9 mouse cellular contexts compared by ENCODE assay signal in genomic region chr5:113114264-113115225, GRCm38 (mm10). TPM values are rescaled to one million over a fixed set of nuclear protein-coding genes. Genes with fewer than 3 reads are reported as not detected.
DNase-seq lines count a peak whose midpoint lies in the region; ATAC-seq and TF ChIP-seq lines count a peak whose summit lies in the region.
"Had no signal": no experiment of that assay in that cellular context is flagged by ENCODE, and none has a peak within 500 bp of the region (broad histone marks: within the 10 kb centered on the region; RNA-seq: fewer than 3 reads in every experiment).

No protein-coding gene starts in this region.

- H3K4me1 ChIP-seq in CH12.LX (ENCODE audit: control insufficient read depth in 1 of 2, insufficient read depth in 2 of 2): peaks cover 17 to 86% of the 10 kb centered on the region in 2 experiments
- peaks cover 86% of the 10 kb centered on the region for H3K4me1 ChIP-seq in heart, embryonic 10.5 days
- H3K4me1 ChIP-seq in liver, embryonic 13.5 days (replicated peaks): peaks cover 70% of the 10 kb centered on the region
- peaks cover 2% of the 10 kb centered on the region; the same call in 1 of the 2 replicates for H3K4me1 ChIP-seq in hindbrain, embryonic 11.5 days (replicated peaks; ENCODE audit: control insufficient read depth, insufficient read depth, low read length)

- TF ChIP-seq EP300 in CH12.LX (IDR thresholded peaks at IDR 0.05; ENCODE audit: low read length): peak; percentile 81

- no peak overlapping the region for H3K9ac ChIP-seq in CH12.LX (ENCODE audit: insufficient read depth, low read depth)
- H3K9ac ChIP-seq in liver, embryonic 13.5 days: peak overlapping the region; percentile 39; the same call in 1 of the 2 replicates
- H3K9ac ChIP-seq in hindbrain, embryonic 11.5 days (ENCODE audit: low read depth, low read length): no peak overlapping the region

- H3K79me2 ChIP-seq in CH12.LX (replicated peaks; ENCODE audit: control insufficient read depth, extremely low read depth, insufficient read depth, poor library complexity, severe bottlenecking): no peaks in the 10 kb centered on the region

- peaks cover 0 to 2% of the 10 kb centered on the region in 2 experiments for H3K36me3 ChIP-seq in CH12.LX (replicated peaks in 1 of 2; ENCODE audit: control insufficient read depth in 1 of 2, insufficient read depth in 1 of 2, low read length in 1 of 2)
- no peaks in the 10 kb centered on the region for H3K36me3 ChIP-seq in heart, embryonic 10.5 days
- H3K36me3 ChIP-seq in liver, embryonic 13.5 days: no peaks in the 10 kb centered on the region
- H3K36me3 ChIP-seq in hindbrain, embryonic 11.5 days (ENCODE audit: control insufficient read depth, insufficient read depth, low read length): no peaks in the 10 kb centered on the region

- WGBS in heart, embryonic 10.5 days: 24% methylated on average over 20 of the region's 20 CpGs
- WGBS in liver, embryonic 13.5 days (ENCODE audit: insufficient replicate concordance): 9% methylated on average over 20 of the region's 20 CpGs
- WGBS in hindbrain, embryonic 11.5 days: 56% methylated on average over 20 of the region's 20 CpGs

- DNase-seq in heart, adult 18-20 months: peak; percentile 51 to 60
- no peak for DNase-seq in heart, postnatal 25 days (ENCODE audit: low spot score)
- peak; percentile 88 for DNase-seq in CH12.LX (ENCODE audit: extremely low read depth)
- DNase-seq in heart, embryonic 10.5 days (ENCODE audit: low spot score): peak; percentile 87
- DNase-seq in liver, embryonic 13.5 days: peak; percentile 52
- no peak for DNase-seq in retina, embryonic 14.5 days (ENCODE audit: low spot score)
- no peak for DNase-seq in adrenal gland, postnatal 4 days (ENCODE audit: low spot score in 2 of 2)
- no peak for DNase-seq in hindbrain, embryonic 11.5 days (ENCODE audit: low spot score)

- no peaks in the 10 kb centered on the region for H3K9me3 ChIP-seq in CH12.LX (replicated peaks; ENCODE audit: low read length)
- no peaks in the 10 kb centered on the region for H3K9me3 ChIP-seq in heart, embryonic 10.5 days
- H3K9me3 ChIP-seq in liver, embryonic 13.5 days (replicated peaks): no peaks in the 10 kb centered on the region
- no peaks in the 10 kb centered on the region for H3K9me3 ChIP-seq in hindbrain, embryonic 11.5 days (ENCODE audit: control insufficient read depth, low read length)

- no peak for TF ChIP-seq RAD21 in CH12.LX (IDR thresholded peaks at IDR 0.05; ENCODE audit: low read depth, low read length)

- H3K4me2 ChIP-seq in CH12.LX (ENCODE audit: insufficient read depth, low read depth, poor library complexity, severe bottlenecking): no peak overlapping the region
- peak overlapping the region; percentile 37 for H3K4me2 ChIP-seq in liver, embryonic 13.5 days
- H3K4me2 ChIP-seq in hindbrain, embryonic 11.5 days (replicated peaks; ENCODE audit: low read depth, low read length): no peak overlapping the region

- no peak for TF ChIP-seq CTCF in CH12.LX (conservative IDR thresholded peaks at IDR 0.05 in 1 of 2, IDR thresholded peaks at IDR 0.05 in 1 of 2; ENCODE audit: low read depth in 2 of 2, low read length in 2 of 2)

- TF ChIP-seq POLR2A in CH12.LX (IDR thresholded peaks at IDR 0.05; ENCODE audit: low read depth, low read length): no peak

- H3K27me3 ChIP-seq in CH12.LX (replicated peaks): no peaks in the 10 kb centered on the region
- H3K27me3 ChIP-seq in heart, embryonic 10.5 days (ENCODE audit: insufficient read depth, poor library complexity, severe bottlenecking): no peaks in the 10 kb centered on the region
- no peaks in the 10 kb centered on the region for H3K27me3 ChIP-seq in liver, embryonic 13.5 days
- no peaks in the 10 kb centered on the region for H3K27me3 ChIP-seq in hindbrain, embryonic 11.5 days (ENCODE audit: control insufficient read depth, insufficient read depth, low read length)

- ATAC-seq in liver, embryonic 13.5 days (ENCODE audit: low read depth): peak; percentile 55
- ATAC-seq in hindbrain, embryonic 11.5 days (ENCODE audit: low FRiP score): no peak

- peak overlapping the region; percentile 67 for H3K27ac ChIP-seq in CH12.LX (ENCODE audit: insufficient read depth, low read depth)
- peak overlapping the region; percentile 91 for H3K27ac ChIP-seq in heart, embryonic 10.5 days
- H3K27ac ChIP-seq in liver, embryonic 13.5 days: peak overlapping the region; percentile 82
- no peak overlapping the region for H3K27ac ChIP-seq in hindbrain, embryonic 11.5 days (ENCODE audit: low read depth, low read length)

- H3K4me3 ChIP-seq in CH12.LX (replicated peaks in 1 of 3; ENCODE audit: low read depth in 2 of 3, low read length in 2 of 3, poor library complexity in 1 of 3): no peak overlapping the region
- H3K4me3 ChIP-seq in heart, embryonic 10.5 days: peak overlapping the region; percentile 38; the same call in 1 of the 2 replicates
- no peak overlapping the region for H3K4me3 ChIP-seq in liver, embryonic 13.5 days (replicated peaks)
- no peak overlapping the region for H3K4me3 ChIP-seq in hindbrain, embryonic 11.5 days (ENCODE audit: low read depth, low read length)

- in situ Hi-C loops in CH12.LX (cut with MboI; ENCODE audit: low pct_ligation_motif_present, low pct_unique_long_range_greater_than_20kb, low sequenced_read_pairs): no loop called here

- intact Hi-C loops in heart, postnatal 25 days (cut with DNase I): no loop called here

- dilution Hi-C loops in CH12.LX (cut with MboI; ENCODE audit: extremely low pct_ligation_motif_present, extremely low pct_unique_long_range_greater_than_20kb, low sequenced_read_pairs): no loop called here

TF ChIP-seq in CH12.LX, 34 proteins besides CTCF, POLR2A, EP300 and RAD21:
- TF ChIP-seq ZNF384 (IDR thresholded peaks at IDR 0.05; ENCODE audit: low read depth, low read length) (no peak), TCF12 (IDR thresholded peaks at IDR 0.05; ENCODE audit: low read depth, low read length) (peak; percentile 53), KAT2A (IDR thresholded peaks at IDR 0.05; ENCODE audit: insufficient replicate concordance, low read length) (0 out of 2 replicates have a peak, but pooled peaks have one; percentile 16), MAZ (IDR thresholded peaks at IDR 0.05; ENCODE audit: low read depth, low read length) (0 out of 2 replicates have a peak, but pooled peaks have one; percentile 34), RCOR1 (conservative IDR thresholded peaks at IDR 0.05; ENCODE audit: low read depth, low read length) (peak; percentile 59), MAX (IDR thresholded peaks at IDR 0.05; ENCODE audit: low read length) (peak; percentile 56; the same call in 1 of the 2 replicates), ETS1 (conservative IDR thresholded peaks at IDR 0.05; ENCODE audit: low read depth, low read length) (peak; percentile 83), SIN3A (IDR thresholded peaks at IDR 0.05; ENCODE audit: low read length) (0 out of 2 replicates have a peak, but pooled peaks have one; percentile 14), MEF2A (IDR thresholded peaks at IDR 0.05; ENCODE audit: borderline replicate concordance, low read depth, low read length) (peak; percentile 91), ELF1 (IDR thresholded peaks at IDR 0.05; ENCODE audit: low read depth, low read length) (no peak), PAX5 (IDR thresholded peaks at IDR 0.05; ENCODE audit: low read length) (no peak), NELFE (IDR thresholded peaks at IDR 0.05; ENCODE audit: low read depth, low read length) (0 out of 2 replicates have a peak, but pooled peaks have one; percentile 17), BHLHE40 (IDR thresholded peaks at IDR 0.05; ENCODE audit: low read depth, low read length) (peak; percentile 95), IRF4 (IDR thresholded peaks at IDR 0.05; ENCODE audit: low read depth, low read length) (peak; percentile 84)
TF ChIP-seq in CH12.LX: peak in this region for 11.

RNA-seq across cellular contexts. Expression of gene Crybb3, which starts 33.2 kb away (rescaled TPM):
- total RNA-seq in heart, adult 18-20 months (2021): under 1 TPM; 0.23 to 0.55 TPM
- total RNA-seq in heart, postnatal 25 days (2021): 1 to 10 TPM; 1.3 to 2.0 TPM
- not detected in 2 replicates for total RNA-seq in CH12.LX (2012; rRNA removed)
- total RNA-seq in CH12.LX (2014; rRNA removed): not detected in 2 replicates
- not detected in 2 replicates for polyA plus RNA-seq in CH12.LX (2012; ENCODE audit: insufficient read length, low read depth)
- 0.71 and 0.87 TPM in 2 replicates for polyA plus RNA-seq in heart, embryonic 10.5 days (2016; fragmentation: Nextera tagmentation; extraction: Ambion mirVana)
- polyA plus RNA-seq in liver, embryonic 13.5 days (2015; fragmentation: Nextera tagmentation; extraction: Ambion mirVana): not detected in 2 replicates
- total RNA-seq in adrenal gland, postnatal 4 days (2021): 1 to 10 TPM; 1.1 to 1.9 TPM
- polyA plus RNA-seq in hindbrain, embryonic 11.5 days (2014; fragmentation: Nextera tagmentation; extraction: Ambion mirVana): 0.31 and 0.85 TPM in 2 replicates

RNA-seq across cellular contexts. Expression of gene Crybb2, which starts 44.6 kb away (rescaled TPM):
- not detected for total RNA-seq in heart, adult 18-20 months (2021)
- not detected for total RNA-seq in heart, postnatal 25 days (2021)
- total RNA-seq in CH12.LX (2012; rRNA removed) (not detected in 2 replicates), CH12.LX (2014; rRNA removed) (not detected in 2 replicates)
- not detected in 2 replicates for polyA plus RNA-seq in CH12.LX (2012; ENCODE audit: insufficient read length, low read depth)
- polyA plus RNA-seq in heart, embryonic 10.5 days (2016; fragmentation: Nextera tagmentation; extraction: Ambion mirVana): not detected in 2 replicates
- not detected in 2 replicates for polyA plus RNA-seq in liver, embryonic 13.5 days (2015; fragmentation: Nextera tagmentation; extraction: Ambion mirVana)
- not detected for total RNA-seq in adrenal gland, postnatal 4 days (2021)
- polyA plus RNA-seq in hindbrain, embryonic 11.5 days (2014; fragmentation: Nextera tagmentation; extraction: Ambion mirVana): not detected in 2 replicates
- polyA plus RNA-seq: gonadal fat pad, adult 2 months had no signal

Comparison
In these comparisons a context has a peak if more than half of its experiments do, and no peak if none do; other contexts are left out.
1. DNase-seq: peak in heart, adult 18-20 months (2 of 2), CH12.LX (single experiment), heart, embryonic 10.5 days (single experiment) and liver, embryonic 13.5 days (single experiment); none in heart, postnatal 25 days (single experiment), retina, embryonic 14.5 days (single experiment), adrenal gland, postnatal 4 days (0 of 2) and hindbrain, embryonic 11.5 days (single experiment).